Mouse (Mus musculus) bone marrow macrophage, adult 2 months (primary cell): ENCODE results near the gene AC129217.1. TPM values are rescaled to one million over a fixed set of nuclear protein-coding genes. Genes with fewer than 3 reads are reported as not detected.

ENCODE experiments used
- H3K27ac ChIP-seq: 2 replicates; pipeline ENCODE4 v1.5.1; 2012; ENCODE audit warnings: low read depth, low read length; ENCODE audit not compliant: insufficient read depth
- H3K4me1 ChIP-seq: 2 replicates; pipeline ENCODE4 v1.6.1; 2012; ENCODE audit warnings: low read length; ENCODE audit not compliant: control insufficient read depth, insufficient read depth
- H3K4me3 ChIP-seq: 2 replicates; pipeline ENCODE4 v1.5.1; 2012; ENCODE audit warnings: mild to moderate bottlenecking, low read length, moderate library complexity; ENCODE audit not compliant: insufficient read depth
- CTCF ChIP-seq: IDR thresholded peaks from 2 replicates; pipeline ENCODE4 v1.5.1; 2012; ENCODE audit warnings: low read depth, mild to moderate bottlenecking, low read length, moderate library complexity
- POLR2A ChIP-seq: IDR thresholded peaks from 2 replicates; pipeline ENCODE4 v1.6.1; 2012; ENCODE audit warnings: mild to moderate bottlenecking, low read depth, low read length, borderline replicate concordance
- polyA plus RNA-seq: library from polyadenylated mRNA; stranded (reverse); fragments of >200 nt; gene quantifications from 2 replicates; pipeline ENCODE4 v1.2.4, GENCODE M21; 2012; ENCODE audit not compliant: missing spikeins, insufficient read depth, insufficient read length

AC129217.1 gene
- polyA plus RNA-seq, 1 experiment, result 59.2 TPM

DNA sequence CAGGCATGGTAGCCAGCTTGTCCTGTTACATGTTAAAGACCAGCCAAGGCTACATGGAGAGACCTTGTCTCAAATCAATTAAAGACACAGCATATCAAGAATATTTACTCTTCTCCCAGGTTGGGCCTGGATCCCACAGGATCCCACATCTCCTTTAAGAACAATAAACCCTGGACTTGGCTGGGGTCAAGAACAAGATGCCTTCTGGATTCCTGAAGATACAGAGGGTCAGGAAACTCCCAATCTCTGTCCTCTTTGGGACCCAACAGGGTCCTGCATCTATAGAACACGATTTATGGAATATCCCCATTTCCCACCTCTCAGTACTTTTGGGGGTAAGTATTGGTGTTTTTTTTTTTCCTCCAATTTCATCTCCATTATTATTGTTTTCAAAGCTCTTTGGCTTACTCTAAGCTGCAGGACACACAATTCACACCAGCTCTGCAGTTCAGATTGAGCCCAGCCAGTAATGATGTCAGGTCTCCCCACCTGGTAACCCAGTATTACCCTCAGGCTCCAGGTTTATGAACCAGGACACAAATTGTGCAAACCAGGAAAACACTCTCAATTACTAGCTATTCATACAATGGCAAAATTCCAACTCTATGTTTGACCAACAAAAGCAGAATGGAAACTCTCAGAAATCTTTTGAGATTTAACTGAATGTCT lies 57.5 kb downstream of the AC129217.1 start:
- TF ChIP-seq CTCF (no peak), POLR2A (no peak)
- Histone ChIP-seq H3K4me3 (no peak overlapping the region; the same call in 1 of the 2 replicates), H3K4me1 (peaks cover 7% of the 10 kb centered on the region), H3K27ac (no peak overlapping the region)

DNA sequence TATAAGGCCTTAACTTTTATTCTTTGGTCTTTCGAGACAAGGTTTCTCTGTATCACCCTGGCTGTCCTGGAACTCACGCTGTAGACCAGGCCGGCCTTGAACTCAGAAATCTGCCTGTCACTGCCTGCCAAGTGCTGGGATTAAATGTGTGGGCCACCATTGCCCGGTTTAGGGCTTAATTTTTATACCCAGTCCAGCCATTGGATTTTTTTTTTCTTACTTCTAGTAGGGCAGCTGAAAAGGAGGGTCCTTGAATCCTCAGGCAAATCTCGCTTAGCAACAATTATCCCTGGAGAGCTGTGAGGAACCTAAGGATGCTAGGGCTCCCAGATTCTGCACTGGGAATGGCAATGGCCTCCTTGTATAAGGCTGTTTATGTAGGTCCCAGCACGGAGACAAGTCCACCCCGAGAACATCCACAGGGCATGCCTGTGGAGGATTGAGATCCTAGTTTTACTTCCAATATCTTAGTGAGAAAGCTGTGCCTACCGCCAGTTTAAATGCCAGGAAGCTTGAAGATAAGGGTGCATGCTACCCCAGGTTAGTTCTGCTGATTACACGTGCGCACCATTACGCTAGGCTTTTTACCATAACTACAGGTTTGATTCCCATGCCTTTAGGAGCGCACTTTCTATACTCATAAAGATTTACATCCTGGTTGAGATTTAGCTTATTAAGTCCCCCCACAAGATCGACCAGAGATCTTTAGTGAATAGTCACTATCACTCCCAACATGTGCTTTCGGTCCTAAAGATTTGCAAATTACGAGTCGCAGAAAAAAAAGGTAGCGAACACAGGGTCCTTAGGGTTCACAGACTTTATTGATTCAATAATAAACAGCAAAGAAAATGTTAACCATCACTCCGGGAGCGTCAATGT lies 58.3 kb downstream of the AC129217.1 start:
- H3K27ac ChIP-seq, result peak overlapping the region; percentile 83
- peaks cover 7% of the 10 kb centered on the region for H3K4me1 ChIP-seq
- TF ChIP-seq CTCF (no peak), POLR2A (no peak)
- peak overlapping the region; percentile 83 for H3K4me3 ChIP-seq

DNA sequence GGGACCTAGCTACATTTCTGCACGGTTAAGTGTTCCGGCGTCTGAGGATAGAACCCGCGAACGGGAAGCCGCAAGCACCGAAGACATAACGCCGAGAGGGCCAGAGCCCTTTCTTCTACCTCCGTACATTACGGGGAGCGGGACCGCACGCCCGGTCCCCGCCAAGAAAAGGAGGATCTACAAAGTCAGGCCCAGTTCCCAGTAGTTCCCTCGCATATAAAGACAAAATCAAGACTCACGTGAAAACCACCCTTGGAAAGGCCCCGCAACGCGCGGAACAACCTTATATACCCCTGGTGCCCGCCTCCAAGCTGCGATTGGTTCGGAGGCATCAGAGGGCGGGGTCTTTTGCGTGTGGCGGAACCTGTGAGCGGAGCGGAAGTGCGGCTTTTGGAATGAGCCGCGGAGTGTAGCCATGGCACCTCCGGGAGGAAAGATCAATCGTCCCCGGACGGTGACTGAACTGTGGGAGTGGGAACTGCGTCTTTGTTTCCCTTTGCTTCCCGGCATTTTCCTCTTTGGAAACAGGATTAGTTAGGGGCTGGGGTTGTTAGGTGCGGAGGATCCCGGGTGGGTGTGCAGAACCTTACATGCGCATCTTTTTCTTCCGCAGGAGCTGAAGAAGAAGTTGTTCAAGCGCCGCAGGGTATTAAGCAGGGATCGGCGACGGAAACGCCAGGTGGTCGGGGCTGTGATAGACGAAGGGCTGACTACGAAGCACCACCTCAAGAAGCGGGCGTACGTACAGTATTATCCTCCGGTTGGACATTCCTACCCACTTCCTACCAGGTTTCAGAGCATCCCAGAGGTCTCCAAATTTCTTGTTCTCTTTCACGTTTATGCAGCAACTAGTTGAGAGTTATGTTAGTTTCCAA lies 59.2 kb downstream of the AC129217.1 start, which contains the start of the genes 1810009A15Rik and Gm49416:
Gene 1810009A15Rik (plus strand): TSS at position 343 of the 875 bp plus-strand sequence.
Gene Gm49416 (plus strand): TSS at position 416 of the 875 bp plus-strand sequence.
- TF ChIP-seq CTCF, result no peak
- TF ChIP-seq POLR2A, result peak; percentile 61; the same call in 1 of the 2 replicates
- Histone ChIP-seq H3K4me3 (peak within 1 kb of the TSS; percentile 83), H3K27ac (peak within 1 kb of the TSS; percentile 83), H3K4me1 (peaks cover 7% of the 10 kb centered on the region)

Other genes with a start within 250 kb of the AC129217.1 start
- not detected in 2 replicates for gene Slc22a8, start 238.5 kb upstream of the AC129217.1 start, polyA plus RNA-seq
- gene Slc22a6, start 211.7 kb upstream of the AC129217.1 start, polyA plus RNA-seq, result not detected in 2 replicates
- not detected in 2 replicates for gene Chrm1, start 166.0 kb upstream of the AC129217.1 start, polyA plus RNA-seq
- gene Slc3a2, start 106.4 kb upstream of the AC129217.1 start, polyA plus RNA-seq, result 160 and 172 TPM in 2 replicates
- gene Wdr74, start 93.9 kb upstream of the AC129217.1 start, polyA plus RNA-seq, result 22.2 and 25.8 TPM in 2 replicates
- gene 1700092M07Rik, start 89.1 kb upstream of the AC129217.1 start, polyA plus RNA-seq, result not detected in 2 replicates
- 84.2 and 100 TPM in 2 replicates for gene Stx5a, start 88.4 kb upstream of the AC129217.1 start, polyA plus RNA-seq
- 142 and 162 TPM in 2 replicates for gene Nxf1, start 72.7 kb upstream of the AC129217.1 start, polyA plus RNA-seq
- 28.3 and 34.4 TPM in 2 replicates for gene Tmem223, start 58.8 kb upstream of the AC129217.1 start, polyA plus RNA-seq
- gene Tmem179b, start 55.3 kb upstream of the AC129217.1 start, polyA plus RNA-seq, result 147 and 148 TPM in 2 replicates
- gene Taf6l, start 43.4 kb upstream of the AC129217.1 start, polyA plus RNA-seq, result 14.8 and 18.1 TPM in 2 replicates
- 62.4 and 62.5 TPM in 2 replicates for gene Polr2g, start 31.2 kb upstream of the AC129217.1 start, polyA plus RNA-seq
- gene Zbtb3, start 27.2 kb upstream of the AC129217.1 start, polyA plus RNA-seq, result 2.0 and 2.4 TPM in 2 replicates
- 37.6 and 38.7 TPM in 2 replicates for gene Ttc9c, start 10.4 kb upstream of the AC129217.1 start, polyA plus RNA-seq
- gene Hnrnpul2, start 9.8 kb upstream of the AC129217.1 start, polyA plus RNA-seq, result 94.2 and 102 TPM in 2 replicates
- 77.4 and 81.8 TPM in 2 replicates for gene Bscl2, start 7.7 kb downstream of the AC129217.1 start, polyA plus RNA-seq
- gene Gng3, start 9.4 kb downstream of the AC129217.1 start, polyA plus RNA-seq, result not detected in 2 replicates
- not detected in 2 replicates for gene Lrrn4cl, start 21.0 kb downstream of the AC129217.1 start, polyA plus RNA-seq
- 193 and 215 TPM in 2 replicates for gene Ubxn1, start 41.7 kb downstream of the AC129217.1 start, polyA plus RNA-seq
- 37.2 and 40.9 TPM in 2 replicates for gene Uqcc3, start 51.1 kb downstream of the AC129217.1 start, polyA plus RNA-seq
- gene Lbhd1, start 54.0 kb downstream of the AC129217.1 start, polyA plus RNA-seq, result 12.6 and 13.7 TPM in 2 replicates
- not detected in 2 replicates for gene Gm49403, start 54.2 kb downstream of the AC129217.1 start, polyA plus RNA-seq
- gene 1810009A15Rik, start 59.1 kb downstream of the AC129217.1 start, polyA plus RNA-seq, result 40.1 and 43.1 TPM in 2 replicates
- 4.9 TPM in 1 of 2 replicates, not detected in the other for gene Gm49416, start 59.2 kb downstream of the AC129217.1 start, polyA plus RNA-seq
- gene Ints5, start 63.2 kb downstream of the AC129217.1 start, polyA plus RNA-seq, result 11.5 and 11.8 TPM in 2 replicates
- 82.5 and 91.3 TPM in 2 replicates for gene Ganab, start 68.3 kb downstream of the AC129217.1 start, polyA plus RNA-seq
- 35.5 and 40.8 TPM in 2 replicates for gene B3gat3, start 90.6 kb downstream of the AC129217.1 start, polyA plus RNA-seq
- 2.5 and 3.6 TPM in 2 replicates for gene Rom1, start 99.6 kb downstream of the AC129217.1 start, polyA plus RNA-seq
- gene Eml3, start 99.8 kb downstream of the AC129217.1 start, polyA plus RNA-seq, result 33.1 and 33.7 TPM in 2 replicates
- gene Mta2, start 112.1 kb downstream of the AC129217.1 start, polyA plus RNA-seq, result 78.6 and 81.2 TPM in 2 replicates
- 12.5 and 14.6 TPM in 2 replicates for gene Tut1, start 124.1 kb downstream of the AC129217.1 start, polyA plus RNA-seq
- 220 and 226 TPM in 2 replicates for gene Eef1g, start 137.3 kb downstream of the AC129217.1 start, polyA plus RNA-seq
- gene Ahnak, start 159.5 kb downstream of the AC129217.1 start, polyA plus RNA-seq, result 440 and 513 TPM in 2 replicates